Mouse (Mus musculus) heart, adult 2 months (tissue): ENCODE data around the gene Kdm1b. TPM values are rescaled to one million over a fixed set of nuclear protein-coding genes. Genes with fewer than 3 reads are reported as not detected.

Experiments used
- DNase-seq, 2 experiments: peaks; one replicate each; pipeline ENCODE4 v3.0.0; 2021
- H3K27ac ChIP-seq: fragments of 200-600 bp; 2 replicates; pipeline ENCODE4 v1.8.1; 2022
- H3K27me3 ChIP-seq: fragments of 200-500 bp; 2 replicates; pipeline ENCODE4 v1.6.1; 2012; ENCODE audit warnings: mild to moderate bottlenecking, low read length, inconsistent platforms, mixed read lengths; ENCODE audit not compliant: control insufficient read depth, insufficient read depth
- H3K36me3 ChIP-seq: fragments of 200-500 bp; 2 replicates; pipeline ENCODE4 v1.6.1; 2012; ENCODE audit warnings: low read length, inconsistent platforms; ENCODE audit not compliant: control insufficient read depth, insufficient read depth
- H3K4me1 ChIP-seq: fragments of 200-500 bp; 2 replicates; pipeline ENCODE4 v1.6.1; 2011; ENCODE audit warnings: low read length; ENCODE audit not compliant: control insufficient read depth, insufficient read depth
- H3K4me3 ChIP-seq: fragments of 200-600 bp; 2 replicates; pipeline ENCODE4 v1.8.1; 2022
- H3K79me2 ChIP-seq: fragments of 200-500 bp; replicated peaks from 2 replicates; pipeline ENCODE4 v1.6.1; 2012; ENCODE audit warnings: mild to moderate bottlenecking, inconsistent platforms, low read length, moderate library complexity, mixed read lengths; ENCODE audit not compliant: control insufficient read depth, insufficient read depth
- H3K9ac ChIP-seq: fragments of 200-500 bp; 2 replicates; pipeline ENCODE4 v1.6.1; 2012; ENCODE audit warnings: low read depth, mild to moderate bottlenecking, control low read depth, inconsistent platforms, low read length, mixed read lengths
- CTCF ChIP-seq: fragments of 200-600 bp; IDR thresholded peaks from 2 replicates; pipeline ENCODE4 v1.8.1; 2022; ENCODE audit warnings: antibody characterized with exemption, mild to moderate bottlenecking, moderate library complexity
- EP300 ChIP-seq: fragments of 200-500 bp; IDR thresholded peaks from 2 replicates; pipeline ENCODE4 v1.6.1; 2011; ENCODE audit warnings: low read depth, low read length, control low read depth; ENCODE audit not compliant: insufficient read depth
- POLR2A ChIP-seq: fragments of 200-500 bp; IDR thresholded peaks from 2 replicates; pipeline ENCODE4 v1.6.1; 2011; ENCODE audit warnings: mild to moderate bottlenecking, low read depth, low read length, control low read depth; ENCODE audit not compliant: insufficient read depth
- WGBS: fragments of 180-500 bp; shearing (Covaris S2); methylation state at CpG from one replicate; pipeline ENCODE4 v1.1.7; 2018; 5-methylcytosine and 5-hydroxymethylcytosine counted together
- intact Hi-C: fragments of 180-260 bp; cut with DNase I; formaldehyde crosslinking; loops from one replicate; pipeline ENCODE4 v1.15.1; 2025
- long read RNA-seq: library from polyadenylated mRNA; stranded (forward); transcript quantifications from one replicate; pipeline ENCODE4 v2.0.0, GENCODE M21; 2021
- polyA plus RNA-seq: library from polyadenylated mRNA; depleted of rRNA; stranded (reverse); fragments of >200 nt; gene quantifications from 2 replicates; pipeline ENCODE4 v1.2.3, GENCODE M21; 2012; rRNA removed
- total RNA-seq, 2 experiments: library from RNA; stranded (reverse); gene quantifications; 2 replicates each; pipeline ENCODE4 v1.2.3; 2021

Kdm1b gene
- 10 to 100 TPM in 1 of 2 experiments, 1 to 10 TPM in 1; 8.9 to 10.5 TPM for total RNA-seq
- 5.0 and 8.6 TPM in 2 replicates for polyA plus RNA-seq
- long read RNA-seq, full-length matches to known transcripts, result 4 of 13 reads
- long read RNA-seq, partial matches to known transcripts, result 1 of 13 reads
- long read RNA-seq, other reads (novel, unspliced or antisense), result 8 of 13 reads

DNA sequence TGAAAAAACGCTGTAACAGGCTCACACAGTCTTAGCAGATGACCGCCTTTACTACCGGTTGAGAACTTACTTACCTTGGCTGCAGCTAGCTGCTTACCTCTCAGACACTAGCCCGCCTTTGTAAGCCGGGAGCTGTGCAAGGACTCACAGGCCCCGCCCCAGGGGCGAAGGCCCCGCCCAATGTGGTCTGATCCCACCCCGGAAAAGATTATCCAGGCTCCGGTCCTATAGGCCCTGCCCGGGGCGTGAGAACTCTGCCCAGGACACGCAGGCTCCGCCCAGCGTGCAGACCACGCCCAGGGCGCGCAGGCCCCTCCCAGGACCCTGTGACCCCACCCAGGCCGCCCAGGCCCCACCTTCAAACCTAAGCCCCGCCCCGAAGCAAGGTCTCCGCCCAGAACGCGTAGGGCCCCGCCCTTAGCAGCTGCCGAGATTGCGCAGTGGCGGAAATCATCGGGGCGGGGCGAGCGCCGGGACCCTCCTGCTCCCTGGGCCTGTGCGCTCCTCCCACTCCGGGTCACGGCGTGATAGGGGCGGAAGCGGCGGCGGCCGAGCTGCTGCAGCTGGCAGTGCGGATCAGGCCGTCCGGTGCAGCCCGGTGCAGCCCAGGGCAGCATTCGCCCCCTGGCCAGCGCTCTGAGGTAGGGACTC lies at the start of gene Kdm1b:
Gene Kdm1b (plus strand): TSS at position 470 of the 651 bp plus-strand sequence.
- peak within 1 kb of the TSS; percentile 90 for H3K4me3 ChIP-seq
- peak within 1 kb of the TSS; percentile 85 for H3K9ac ChIP-seq
- peaks cover 3% of the 10 kb centered on the region for H3K4me1 ChIP-seq
- H3K36me3 ChIP-seq, result no peaks in the 10 kb centered on the region
- intact Hi-C loops, result loop anchor here (10.0 kb wide), 1 partner anchor 318 kb away; the partner anchor contains the start of gene Nup153
- H3K79me2 ChIP-seq, result peaks cover 3% of the 10 kb centered on the region; the same call in 1 of the 2 replicates
- peak; percentile 99 for DNase-seq
- TF ChIP-seq CTCF (no peak), EP300 (0 out of 2 replicates have a peak, but pooled peaks have one; percentile 18), POLR2A (peak; percentile 85)
- H3K27me3 ChIP-seq, result no peaks in the 10 kb centered on the region
- H3K27ac ChIP-seq, result peak within 1 kb of the TSS; percentile 76
- 1% methylated on average over 48 of the region's 48 CpGs for WGBS

DNA sequence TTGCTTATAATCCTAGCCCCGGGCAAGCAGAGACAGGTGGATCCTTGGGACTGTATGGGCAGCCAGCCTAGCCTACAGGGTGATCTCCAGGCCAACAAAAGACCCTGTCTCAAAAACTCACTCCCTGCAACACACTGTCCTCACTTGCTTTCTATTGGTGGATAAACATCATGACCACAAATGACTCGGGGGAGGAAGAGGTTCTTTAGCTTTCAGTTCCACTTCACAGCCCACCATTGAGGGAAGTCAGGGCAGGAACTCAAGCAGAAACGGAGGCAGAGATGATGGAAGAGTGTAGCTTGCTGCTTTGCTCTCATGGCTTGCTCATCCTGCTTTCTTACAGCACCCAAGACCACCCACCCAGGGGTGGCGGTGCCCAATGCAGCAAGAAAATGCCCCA lies 45.9 kb upstream of the Kdm1b start:
- WGBS, result 77% methylated on average over 4 of the region's 4 CpGs
- no peaks in the 10 kb centered on the region for H3K36me3 ChIP-seq
- TF ChIP-seq POLR2A (no peak), CTCF (no peak), EP300 (no peak)
- intact Hi-C loops, result no loop called here
- no peaks in the 10 kb centered on the region for H3K27me3 ChIP-seq
- no peak overlapping the region for H3K4me3 ChIP-seq
- no peaks in the 10 kb centered on the region for H3K79me2 ChIP-seq
- H3K4me1 ChIP-seq, result peaks cover 1% of the 10 kb centered on the region; the same call in 1 of the 2 replicates
- H3K9ac ChIP-seq, result no peak overlapping the region
- DNase-seq, result no peak
- H3K27ac ChIP-seq, result no peak overlapping the region

- Histone ChIP-seq H3K4me1 (peaks cover 1% of the 10 kb centered on the region; the same call in 1 of the 2 replicates), H3K36me3 (no peaks in the 10 kb centered on the region), H3K4me3 (no peak overlapping the region), H3K79me2 (no peaks in the 10 kb centered on the region), H3K27ac (no peak overlapping the region), H3K27me3 (no peaks in the 10 kb centered on the region), H3K9ac (no peak overlapping the region)
- TF ChIP-seq CTCF (no peak), EP300 (no peak), POLR2A (no peak)
- no peak for DNase-seq
- intact Hi-C loops, result no loop called here
- 28% methylated on average over 5 of the region's 5 CpGs for WGBS
Measured at GRCm38 (mm10) chr13:46999498-46999897, 43.8 kb upstream of the Kdm1b start.

DNA sequence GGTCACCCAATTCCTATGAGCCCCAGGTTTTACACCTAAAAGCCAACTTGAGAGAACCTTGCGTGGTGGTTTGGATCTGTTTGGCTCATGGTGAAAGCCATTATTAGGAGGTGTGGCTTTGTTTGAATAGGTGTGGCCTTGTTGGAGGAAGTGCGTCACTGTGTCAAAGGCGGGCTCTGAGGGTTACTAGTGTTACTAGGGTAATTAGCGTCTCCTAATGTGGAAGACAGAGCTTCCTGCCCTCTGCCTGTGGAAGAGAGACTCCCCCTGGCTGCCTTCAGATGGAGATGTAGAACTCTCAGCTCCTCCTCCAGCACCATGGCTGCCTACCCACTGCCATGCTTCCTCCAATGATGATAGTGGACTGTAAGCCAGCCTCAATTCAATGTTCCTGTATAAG lies 41.7 kb upstream of the Kdm1b start:
- Histone ChIP-seq H3K27ac (no peak overlapping the region), H3K9ac (no peak overlapping the region), H3K4me3 (no peak overlapping the region), H3K79me2 (no peaks in the 10 kb centered on the region), H3K27me3 (no peaks in the 10 kb centered on the region), H3K4me1 (peaks cover 1% of the 10 kb centered on the region; the same call in 1 of the 2 replicates), H3K36me3 (no peaks in the 10 kb centered on the region)
- intact Hi-C loops, result no loop called here
- DNase-seq, result no peak
- TF ChIP-seq CTCF, result peak; percentile 45
- no peak for TF ChIP-seq EP300
- TF ChIP-seq POLR2A, result no peak
- WGBS, result 76% methylated on average over 4 of the region's 4 CpGs

- whole genome bisulfite sequencing, result 78% methylated on average over 10 of the region's 10 CpGs
- H3K79me2 ChIP-seq, result no peaks in the 10 kb centered on the region
- no peak overlapping the region for H3K9ac ChIP-seq
- DNase-seq, result peak in 1 of 2 experiments; percentile 21
- no peak overlapping the region for H3K27ac ChIP-seq
- intact Hi-C loops, result loop anchor here (1.0 to 5.0 kb wide), 4 partner anchors 41 to 203 kb away; no protein-coding TSS in a partner anchor
- H3K27me3 ChIP-seq, result no peaks in the 10 kb centered on the region; the same call in 1 of the 2 replicates
- TF ChIP-seq POLR2A (no peak), EP300 (no peak), CTCF (no peak)
- H3K4me1 ChIP-seq, result no peaks in the 10 kb centered on the region
- H3K36me3 ChIP-seq, result no peaks in the 10 kb centered on the region
- no peak overlapping the region for H3K4me3 ChIP-seq
Measured at GRCm38 (mm10) chr13:47013740-47014139, 29.6 kb upstream of the Kdm1b start.
